Mouse (Mus musculus) CH12.LX (cell line): ENCODE data around the gene B4galt3. TPM values are rescaled to one million over a fixed set of nuclear protein-coding genes. Genes with fewer than 3 reads are reported as not detected.

Source experiments
- DNase-seq: peaks from one replicate; pipeline ENCODE4 v3.0.0-alpha.2; 2013; ENCODE audit errors: extremely low read depth
- H3K27ac ChIP-seq: 2 replicates; pipeline ENCODE4 v1.5.1; 2012; ENCODE audit warnings: low read depth, mild to moderate bottlenecking, control low read depth, moderate library complexity; ENCODE audit not compliant: insufficient read depth
- H3K27me3 ChIP-seq: replicated peaks from 2 replicates; pipeline ENCODE3; 2012; ENCODE audit warnings: inconsistent platforms
- H3K36me3 ChIP-seq, 2 experiments: replicated peaks in 1 of 2; 2 replicates each; pipeline versions ENCODE3 to v1.6.1; 2012; ENCODE audit warnings: inconsistent platforms in 1 of 2, low read length in 1 of 2, mild to moderate bottlenecking in 1 of 2, mixed read lengths in 1 of 2, moderate library complexity in 1 of 2; ENCODE audit not compliant: control insufficient read depth in 1 of 2, insufficient read depth in 1 of 2
- H3K4me1 ChIP-seq, 2 experiments: 2 replicates each; pipeline ENCODE4 v1.6.1; 2012; ENCODE audit warnings: inconsistent platforms in 1 of 2, moderate library complexity in 1 of 2; ENCODE audit not compliant: insufficient read depth in 2 of 2, control insufficient read depth in 1 of 2
- H3K4me2 ChIP-seq: 2 replicates; pipeline ENCODE4 v1.6.1; 2012; ENCODE audit warnings: low read depth, mild to moderate bottlenecking, control low read depth; ENCODE audit not compliant: poor library complexity, insufficient read depth, severe bottlenecking
- H3K4me3 ChIP-seq, 3 experiments: fragments of 150-350 bp in 1 of 3; sonication (generic) in 1 of 3; replicated peaks in 1 of 3; 2 replicates each; pipeline versions ENCODE3 to v1.5.1; 2011 to 2012; ENCODE audit warnings: low read depth in 2 of 3, low read length in 2 of 3, mild to moderate bottlenecking in 2 of 3, moderate library complexity in 2 of 3, control low read depth in 1 of 3, improper control_type of control experiment in 1 of 3, inconsistent platforms in 1 of 3, mixed read lengths in 1 of 3; ENCODE audit not compliant: poor library complexity in 1 of 3
- H3K79me2 ChIP-seq: replicated peaks from 2 replicates; pipeline ENCODE4 v1.6.1; 2012; ENCODE audit warnings: mild to moderate bottlenecking, moderate library complexity; ENCODE audit not compliant: control insufficient read depth, poor library complexity, insufficient read depth, severe bottlenecking; ENCODE audit errors: extremely low read depth
- H3K9ac ChIP-seq: 2 replicates; pipeline ENCODE4 v1.6.1; 2012; ENCODE audit warnings: low read depth, mild to moderate bottlenecking, control low read depth, moderate library complexity; ENCODE audit not compliant: insufficient read depth
- H3K9me3 ChIP-seq: replicated peaks from 2 replicates; pipeline ENCODE3; 2012; ENCODE audit warnings: low read length, inconsistent platforms, mixed read lengths
- CHD2 ChIP-seq: IDR thresholded peaks from 2 replicates; pipeline ENCODE4 v1.6.1; 2011; ENCODE audit warnings: low read length, improper control_type of control experiment
- HCFC1 ChIP-seq: IDR thresholded peaks from 2 replicates; pipeline ENCODE4 v1.6.1; 2012; ENCODE audit warnings: low read depth, mild to moderate bottlenecking, inconsistent platforms, low read length, improper control_type of control experiment
- IRF4 ChIP-seq: IDR thresholded peaks from 2 replicates; pipeline ENCODE4 v1.6.1; 2014; ENCODE audit warnings: low read depth, mild to moderate bottlenecking, inconsistent platforms, low read length, improper control_type of control experiment
- JUN ChIP-seq: IDR thresholded peaks from 2 replicates; pipeline ENCODE4 v1.6.1; 2011; ENCODE audit warnings: low read depth, mild to moderate bottlenecking, low read length, improper control_type of control experiment, moderate library complexity; ENCODE audit not compliant: insufficient read depth
- JUND ChIP-seq: conservative IDR thresholded peaks from 2 replicates; pipeline ENCODE4 v1.6.1; 2011; ENCODE audit warnings: low read depth, low read length, improper control_type of control experiment
- MAX ChIP-seq: IDR thresholded peaks from 2 replicates; pipeline ENCODE4 v1.6.1; 2011; ENCODE audit warnings: low read length, improper control_type of control experiment
- MAZ ChIP-seq: IDR thresholded peaks from 2 replicates; pipeline ENCODE4 v1.6.1; 2012; ENCODE audit warnings: low read depth, mild to moderate bottlenecking, inconsistent platforms, low read length, improper control_type of control experiment, moderate library complexity
- MEF2A ChIP-seq: IDR thresholded peaks from 2 replicates; pipeline ENCODE4 v1.6.1; 2014; ENCODE audit warnings: low read depth, mild to moderate bottlenecking, inconsistent platforms, low read length, improper control_type of control experiment, borderline replicate concordance
- MXI1 ChIP-seq: IDR thresholded peaks from 2 replicates; pipeline ENCODE4 v1.6.1; 2011; ENCODE audit warnings: mild to moderate bottlenecking, low read depth, low read length, improper control_type of control experiment
- NELFE ChIP-seq: IDR thresholded peaks from 2 replicates; pipeline ENCODE4 v1.6.1; 2011; ENCODE audit warnings: low read depth, low read length, improper control_type of control experiment
- POLR2A ChIP-seq: IDR thresholded peaks from 2 replicates; pipeline ENCODE4 v1.6.1; 2011; ENCODE audit warnings: low read depth, mild to moderate bottlenecking, improper control_type of control experiment, low read length
- POLR2AphosphoS2 ChIP-seq: IDR thresholded peaks from 2 replicates; pipeline ENCODE4 v1.6.1; 2011; ENCODE audit warnings: low read depth, low read length, improper control_type of control experiment
- RAD21 ChIP-seq: IDR thresholded peaks from 2 replicates; pipeline ENCODE4 v1.6.1; 2011; ENCODE audit warnings: low read depth, mild to moderate bottlenecking, low read length, improper control_type of control experiment, moderate library complexity
- SMC3 ChIP-seq: IDR thresholded peaks from 2 replicates; pipeline ENCODE4 v1.6.1; 2011; ENCODE audit warnings: low read depth, low read length, improper control_type of control experiment
- TBP ChIP-seq: conservative IDR thresholded peaks from 2 replicates; pipeline ENCODE4 v1.6.1; 2011; ENCODE audit warnings: low read depth, low read length, improper control_type of control experiment
- ZMIZ1 ChIP-seq: IDR thresholded peaks from 2 replicates; pipeline ENCODE4 v1.6.1; 2012; ENCODE audit warnings: low read depth, mild to moderate bottlenecking, inconsistent platforms, low read length, improper control_type of control experiment
- dilution Hi-C: fragments of 300-500 bp; cut with MboI; formaldehyde crosslinking; loops from 2 replicates; pipeline ENCODE4 v1.14.3; 2020; ENCODE audit warnings: low sequenced_read_pairs; ENCODE audit not compliant: extremely low pct_unique_long_range_greater_than_20kb, extremely low pct_ligation_motif_present
- in situ Hi-C: fragments of 300-500 bp; cut with MboI; formaldehyde crosslinking; loops from 3 replicates; pipeline ENCODE4 v1.14.3; 2019; ENCODE audit warnings: low sequenced_read_pairs, low pct_ligation_motif_present, low pct_unique_long_range_greater_than_20kb, mixed read lengths
- polyA plus RNA-seq: library from polyadenylated mRNA; unstranded; fragments of >175 nt; gene quantifications from 2 replicates; pipeline ENCODE4 v1.2.1, GENCODE M21; 2012; ENCODE audit warnings: low read depth; ENCODE audit not compliant: insufficient read length
- total RNA-seq, 2 experiments: library from RNA; depleted of rRNA; stranded (reverse); fragments of 300-350 nt in 1 of 2; fragments of >200 nt in 1 of 2; gene quantifications; 2 replicates each; pipeline ENCODE4 v1.2.3; 2012 to 2014

Gene B4galt3
- total and polyA plus RNA-seq, 3 experiments, result 19.3 to 27.8 (median 23.1) TPM

DNA sequence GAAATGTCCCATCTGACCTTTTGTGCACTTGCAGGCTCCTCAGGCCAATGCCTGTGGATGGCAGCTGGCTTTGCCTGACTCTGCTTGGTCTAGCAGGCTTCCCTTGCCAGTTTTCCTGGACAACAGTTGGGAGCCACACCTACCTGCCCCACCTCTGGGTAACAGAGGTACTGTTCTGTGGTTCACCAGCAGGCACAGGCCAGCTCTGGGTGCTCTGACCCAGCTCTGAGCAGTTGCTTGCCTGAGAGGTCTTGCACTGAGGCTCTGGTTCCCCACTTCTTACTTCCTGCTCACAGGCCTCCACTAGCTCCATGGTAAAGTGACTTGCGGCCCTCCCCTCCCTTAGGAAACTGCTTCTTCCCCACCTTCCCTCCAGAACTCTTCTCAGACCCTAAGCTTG is 51.9 kb downstream of the B4galt3 start:
- TF ChIP-seq HCFC1 (no peak), JUND (no peak), ZMIZ1 (no peak), MXI1 (no peak), JUN (no peak), NELFE (no peak), SMC3 (no peak), RAD21 (no peak), CHD2 (no peak), POLR2AphosphoS2 (no peak), MAZ (no peak), MAX (no peak), MEF2A (no peak), POLR2A (no peak), IRF4 (no peak)
- TF ChIP-seq, all 38 proteins: peak for 0
- Histone ChIP-seq H3K79me2 (peaks cover 12% of the 10 kb centered on the region), H3K4me1 (peaks cover 5 to 24% of the 10 kb centered on the region in 2 experiments; a peak in 3 of 4 replicates), H3K4me2 (no peak overlapping the region), H3K36me3 (peaks cover 2 to 24% of the 10 kb centered on the region in 2 experiments), H3K9ac (no peak overlapping the region), H3K27me3 (no peaks in the 10 kb centered on the region), H3K9me3 (no peaks in the 10 kb centered on the region), H3K27ac (no peak overlapping the region), H3K4me3 (no peak overlapping the region)
- dilution Hi-C loops (no loop called here), in situ Hi-C loops (no loop called here)
- DNase-seq, result no peak

DNA sequence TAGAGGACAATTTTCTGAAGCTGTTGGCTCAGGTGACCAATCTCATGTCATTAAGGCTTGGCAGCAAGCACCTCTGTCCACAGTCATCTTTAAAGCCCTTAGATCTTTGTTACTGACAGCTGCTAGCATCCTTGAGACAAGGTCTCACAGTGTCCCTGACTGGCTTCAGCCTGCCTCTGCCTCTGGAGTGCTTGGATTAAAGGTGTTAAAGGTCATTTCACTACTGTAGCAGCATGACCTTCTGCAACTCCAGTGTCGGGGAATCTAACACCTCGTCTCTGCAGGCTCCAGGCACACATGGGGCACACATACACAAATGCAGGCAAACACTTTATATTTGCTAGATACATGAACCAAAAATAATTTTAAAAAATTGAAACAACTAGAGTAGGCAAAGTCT is 55.4 kb downstream of the B4galt3 start:
- H3K79me2 ChIP-seq, result peaks cover 35% of the 10 kb centered on the region
- H3K4me2 ChIP-seq, result no peak overlapping the region
- H3K4me1 ChIP-seq, result peaks cover 8 to 36% of the 10 kb centered on the region in 2 experiments
- in situ Hi-C loops, result no loop called here
- H3K27me3 ChIP-seq, result no peaks in the 10 kb centered on the region
- dilution Hi-C loops, result no loop called here
- H3K4me3 ChIP-seq, result no peak overlapping the region
- H3K27ac ChIP-seq, result no peak overlapping the region
- no peaks in the 10 kb centered on the region for H3K9me3 ChIP-seq
- H3K9ac ChIP-seq, result no peak overlapping the region
- peaks cover 2 to 24% of the 10 kb centered on the region in 2 experiments for H3K36me3 ChIP-seq
- no peak for TF ChIP-seq NELFE
- no peak for TF ChIP-seq TBP
- no peak for DNase-seq

Other genes starting within 250 kb of the B4galt3 start
Only the 20 nearest of the 24 such genes appear.
- 79.4 and 87.5 TPM in 2 replicates for gene Sdhc, start 119.7 kb upstream of the B4galt3 start, total RNA-seq (2012; rRNA removed)
- gene Sdhc, start 119.7 kb upstream of the B4galt3 start, total RNA-seq (2014; rRNA removed), result 178 and 205 TPM in 2 replicates
- gene Sdhc, start 119.7 kb upstream of the B4galt3 start, polyA plus RNA-seq, result 120 and 153 TPM in 2 replicates
- 0.04 and 0.21 TPM in 2 replicates for gene Mpz, start 119.6 kb upstream of the B4galt3 start, total RNA-seq (2012; rRNA removed)
- not detected in 2 replicates for gene Mpz, start 119.6 kb upstream of the B4galt3 start, total RNA-seq (2014; rRNA removed)
- gene Mpz, start 119.6 kb upstream of the B4galt3 start, polyA plus RNA-seq, result 0.26 and 0.49 TPM in 2 replicates
- gene Pcp4l1, start 74.1 kb upstream of the B4galt3 start, total RNA-seq (2012; rRNA removed), result not detected in 2 replicates
- not detected in 2 replicates for gene Pcp4l1, start 74.1 kb upstream of the B4galt3 start, total RNA-seq (2014; rRNA removed)
- not detected in 2 replicates for gene Pcp4l1, start 74.1 kb upstream of the B4galt3 start, polyA plus RNA-seq
- gene Nr1i3, start 56.4 kb upstream of the B4galt3 start, total RNA-seq (2012; rRNA removed), result 1.2 and 1.6 TPM in 2 replicates
- not detected in 2 replicates for gene Nr1i3, start 56.4 kb upstream of the B4galt3 start, total RNA-seq (2014; rRNA removed)
- gene Nr1i3, start 56.4 kb upstream of the B4galt3 start, polyA plus RNA-seq, result 0.10 and 0.23 TPM in 2 replicates
- 37.1 and 37.6 TPM in 2 replicates for gene Tomm40l, start 47.8 kb upstream of the B4galt3 start, total RNA-seq (2012; rRNA removed)
- 34.4 and 36.0 TPM in 2 replicates for gene Tomm40l, start 47.8 kb upstream of the B4galt3 start, total RNA-seq (2014; rRNA removed)
- 24.7 and 32.8 TPM in 2 replicates for gene Tomm40l, start 47.8 kb upstream of the B4galt3 start, polyA plus RNA-seq
- gene Apoa2, start 45.3 kb upstream of the B4galt3 start, total RNA-seq (2012; rRNA removed), result 5.3 and 6.2 TPM in 2 replicates
- gene Apoa2, start 45.3 kb upstream of the B4galt3 start, total RNA-seq (2014; rRNA removed), result 3.0 and 3.7 TPM in 2 replicates
- 3.1 and 4.9 TPM in 2 replicates for gene Apoa2, start 45.3 kb upstream of the B4galt3 start, polyA plus RNA-seq
- 10.1 and 13.6 TPM in 2 replicates for gene Fcer1g, start 36.0 kb upstream of the B4galt3 start, total RNA-seq (2012; rRNA removed)
- gene Fcer1g, start 36.0 kb upstream of the B4galt3 start, total RNA-seq (2014; rRNA removed), result 22.7 and 31.3 TPM in 2 replicates
- gene Fcer1g, start 36.0 kb upstream of the B4galt3 start, polyA plus RNA-seq, result 35.6 and 51.2 TPM in 2 replicates
- gene Adamts4, start 19.9 kb upstream of the B4galt3 start, total RNA-seq (2012; rRNA removed), result 0.13 and 0.25 TPM in 2 replicates
- gene Adamts4, start 19.9 kb upstream of the B4galt3 start, total RNA-seq (2014; rRNA removed), result 0.04 and 0.08 TPM in 2 replicates
- 0.09 and 0.19 TPM in 2 replicates for gene Adamts4, start 19.9 kb upstream of the B4galt3 start, polyA plus RNA-seq
- gene Ndufs2, start 18.9 kb upstream of the B4galt3 start, total RNA-seq (2012; rRNA removed), result 244 and 265 TPM in 2 replicates
- gene Ndufs2, start 18.9 kb upstream of the B4galt3 start, total RNA-seq (2014; rRNA removed), result 239 and 242 TPM in 2 replicates
- 242 and 264 TPM in 2 replicates for gene Ndufs2, start 18.9 kb upstream of the B4galt3 start, polyA plus RNA-seq
- gene Ppox, start 10.9 kb downstream of the B4galt3 start, total RNA-seq (2012; rRNA removed), result 12.4 and 13.6 TPM in 2 replicates
- 10.5 and 13.7 TPM in 2 replicates for gene Ppox, start 10.9 kb downstream of the B4galt3 start, total RNA-seq (2014; rRNA removed)
- 13.9 and 15.1 TPM in 2 replicates for gene Ppox, start 10.9 kb downstream of the B4galt3 start, polyA plus RNA-seq
- 13.1 and 14.2 TPM in 2 replicates for gene Usp21, start 17.7 kb downstream of the B4galt3 start, total RNA-seq (2012; rRNA removed)
- 7.1 and 8.5 TPM in 2 replicates for gene Usp21, start 17.7 kb downstream of the B4galt3 start, total RNA-seq (2014; rRNA removed)
- 34.3 and 37.6 TPM in 2 replicates for gene Usp21, start 17.7 kb downstream of the B4galt3 start, polyA plus RNA-seq
- 98.4 and 120 TPM in 2 replicates for gene Ufc1, start 24.7 kb downstream of the B4galt3 start, total RNA-seq (2012; rRNA removed)
- gene Ufc1, start 24.7 kb downstream of the B4galt3 start, total RNA-seq (2014; rRNA removed), result 115 and 121 TPM in 2 replicates
- gene Ufc1, start 24.7 kb downstream of the B4galt3 start, polyA plus RNA-seq, result 71.4 and 76.2 TPM in 2 replicates
- gene Dedd, start 58.8 kb downstream of the B4galt3 start, total RNA-seq (2012; rRNA removed), result 18.7 and 21.5 TPM in 2 replicates
- gene Dedd, start 58.8 kb downstream of the B4galt3 start, total RNA-seq (2014; rRNA removed), result 13.1 and 14.5 TPM in 2 replicates
- gene Dedd, start 58.8 kb downstream of the B4galt3 start, polyA plus RNA-seq, result 34.5 and 35.8 TPM in 2 replicates
- gene Nit1, start 75.3 kb downstream of the B4galt3 start, total RNA-seq (2012; rRNA removed), result 40.8 and 41.0 TPM in 2 replicates
- 48.6 and 51.4 TPM in 2 replicates for gene Nit1, start 75.3 kb downstream of the B4galt3 start, total RNA-seq (2014; rRNA removed)
- gene Nit1, start 75.3 kb downstream of the B4galt3 start, polyA plus RNA-seq, result 39.5 and 42.4 TPM in 2 replicates
- gene Pfdn2, start 75.3 kb downstream of the B4galt3 start, total RNA-seq (2012; rRNA removed), result 25.2 and 28.2 TPM in 2 replicates
- 32.3 and 33.0 TPM in 2 replicates for gene Pfdn2, start 75.3 kb downstream of the B4galt3 start, total RNA-seq (2014; rRNA removed)
- 292 and 408 TPM in 2 replicates for gene Pfdn2, start 75.3 kb downstream of the B4galt3 start, polyA plus RNA-seq
- gene Klhdc9, start 90.5 kb downstream of the B4galt3 start, total RNA-seq (2012; rRNA removed), result 0.08 and 0.13 TPM in 2 replicates
- not detected in 2 replicates for gene Klhdc9, start 90.5 kb downstream of the B4galt3 start, total RNA-seq (2014; rRNA removed)
- not detected in 2 replicates for gene Klhdc9, start 90.5 kb downstream of the B4galt3 start, polyA plus RNA-seq
- 2.1 and 2.7 TPM in 2 replicates for gene Nectin4, start 99.8 kb downstream of the B4galt3 start, total RNA-seq (2012; rRNA removed)
- gene Nectin4, start 99.8 kb downstream of the B4galt3 start, total RNA-seq (2014; rRNA removed), result 0.22 and 0.30 TPM in 2 replicates
- gene Nectin4, start 99.8 kb downstream of the B4galt3 start, polyA plus RNA-seq, result 0.49 and 0.52 TPM in 2 replicates
- 70.8 and 81.4 TPM in 2 replicates for gene Arhgap30, start 118.6 kb downstream of the B4galt3 start, total RNA-seq (2012; rRNA removed)
- gene Arhgap30, start 118.6 kb downstream of the B4galt3 start, total RNA-seq (2014; rRNA removed), result 52.0 and 55.9 TPM in 2 replicates
- 78.5 and 85.0 TPM in 2 replicates for gene Arhgap30, start 118.6 kb downstream of the B4galt3 start, polyA plus RNA-seq
- 59.4 and 73.7 TPM in 2 replicates for gene Usf1, start 141.0 kb downstream of the B4galt3 start, total RNA-seq (2012; rRNA removed)
- 53.8 and 54.9 TPM in 2 replicates for gene Usf1, start 141.0 kb downstream of the B4galt3 start, total RNA-seq (2014; rRNA removed)
- gene Usf1, start 141.0 kb downstream of the B4galt3 start, polyA plus RNA-seq, result 37.4 and 39.5 TPM in 2 replicates
- gene Tstd1, start 148.5 kb downstream of the B4galt3 start, total RNA-seq (2012; rRNA removed), result 2.5 and 2.6 TPM in 2 replicates
- 1.2 and 1.4 TPM in 2 replicates for gene Tstd1, start 148.5 kb downstream of the B4galt3 start, total RNA-seq (2014; rRNA removed)
- 3.5 and 4.4 TPM in 2 replicates for gene Tstd1, start 148.5 kb downstream of the B4galt3 start, polyA plus RNA-seq